Mouse (Mus musculus) forelimb bud, embryonic 11.5 days (tissue): ENCODE data around the gene Rnf207.
A peak's percentile ranks its signal among the peaks of the same experiment; 100 is the strongest.

Source experiments
- DNase-seq: peaks from one replicate; pipeline ENCODE4 v3.0.0-alpha.2; 2012; ENCODE audit warnings: low read depth, low spot score

Rnf207 gene

GRCm38 (mm10) chr4:152294188-152294929 is 24.4 kb downstream of the Rnf207 start:
- DNase-seq, result no peak

DNA sequence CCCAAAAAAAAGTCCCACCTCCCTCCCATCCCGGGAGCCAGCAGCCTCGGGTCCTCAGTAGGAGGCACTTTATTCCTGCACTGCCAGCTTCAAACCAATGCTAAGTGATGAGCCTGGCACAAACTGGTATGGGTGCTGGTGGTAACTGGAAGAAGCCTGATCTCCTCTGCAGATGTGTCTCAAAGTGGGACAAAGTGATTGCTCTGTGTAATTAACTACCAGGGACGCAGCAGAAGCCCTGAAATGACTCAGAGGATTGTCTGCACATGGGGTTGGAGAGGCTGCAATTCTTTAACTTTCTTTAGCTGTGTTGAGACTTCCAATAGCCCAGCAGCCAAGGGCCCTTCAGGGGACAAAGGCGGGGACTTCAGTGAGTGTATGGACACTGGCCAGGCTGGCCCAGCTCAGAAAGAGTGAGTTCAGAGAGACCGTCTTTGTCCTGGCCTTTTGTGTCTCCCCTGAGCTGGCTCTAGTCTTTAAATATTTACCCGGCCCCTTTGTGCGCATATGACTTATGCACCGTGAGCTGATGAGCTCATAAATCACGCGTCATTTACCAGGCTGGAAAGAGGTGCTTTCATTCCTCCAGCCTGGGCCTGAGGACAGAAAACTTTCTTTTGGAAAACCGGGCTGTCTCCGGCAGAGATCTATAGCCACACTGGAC is 26.6 kb downstream of the Rnf207 start:
- no peak for DNase-seq

DNA sequence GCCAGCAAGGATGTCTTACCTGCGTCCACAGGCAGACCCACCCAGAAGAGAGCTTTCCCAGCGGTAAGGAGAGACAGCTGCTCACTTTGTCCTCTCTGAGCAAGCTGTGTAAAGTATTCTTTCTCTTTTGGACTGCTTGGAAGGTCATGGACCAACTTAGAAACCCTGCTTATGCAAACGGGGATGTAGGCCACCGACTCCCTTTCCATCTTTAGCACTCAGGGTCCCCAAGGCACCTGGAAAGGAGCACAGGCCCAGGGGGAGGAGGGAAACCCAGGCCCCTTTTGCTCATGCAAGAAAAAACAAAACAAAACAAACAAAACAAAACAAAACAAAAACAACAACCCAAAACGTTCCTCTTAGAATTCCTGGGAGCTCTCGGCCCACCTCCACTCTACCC is 27.2 kb downstream of the Rnf207 start, which contains the start of gene Hes3:
Hes3 (minus strand) TSS at position 101 of the 400 bp plus-strand sequence.
- no peak for DNase-seq

DNA sequence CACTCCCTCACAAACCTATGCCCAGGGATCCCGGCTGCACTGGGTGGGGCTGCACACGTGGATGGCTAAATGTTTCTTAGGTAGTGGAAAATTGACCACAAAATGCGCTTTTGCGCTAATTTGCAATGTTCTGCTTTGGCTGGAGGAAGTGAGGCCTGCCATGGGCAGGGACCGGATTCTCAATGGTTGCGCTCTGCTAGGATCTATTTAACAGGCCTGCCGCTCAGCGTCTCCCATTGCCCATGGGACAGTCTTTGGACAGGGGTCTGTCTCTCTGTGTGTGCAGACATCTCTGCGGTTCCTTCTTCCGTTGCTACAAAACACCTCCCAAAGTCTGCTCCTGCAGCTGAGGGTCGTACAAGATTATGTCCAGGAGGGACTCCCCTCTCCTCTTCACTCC is 27.8 kb downstream of the Rnf207 start:
- DNase-seq, result no peak

DNA sequence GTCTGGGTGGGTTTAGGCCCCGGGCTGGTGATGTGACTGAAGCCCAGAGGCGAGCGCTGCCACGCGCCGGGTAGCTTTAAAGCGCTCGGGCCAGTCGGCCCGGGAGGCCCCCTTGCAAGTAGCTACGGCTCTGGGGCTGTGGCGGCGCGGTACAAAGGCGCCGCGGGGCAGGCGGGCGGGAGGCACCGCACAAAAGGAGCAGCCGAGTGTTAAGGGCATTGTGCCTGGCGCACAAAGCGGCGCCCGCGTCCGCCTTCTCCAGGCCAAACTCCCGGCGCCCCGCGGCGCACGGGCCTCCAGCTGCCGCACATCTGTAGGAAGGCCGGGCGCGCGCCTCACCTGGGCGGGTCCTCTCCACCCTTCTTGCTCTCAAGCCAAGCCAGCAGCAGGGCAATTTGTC is 28.4 kb downstream of the Rnf207 start:
- no peak for DNase-seq

GRCm38 (mm10) chr4:152288398-152288945 is 30.3 kb downstream of the Rnf207 start:
- no peak for DNase-seq

DNA sequence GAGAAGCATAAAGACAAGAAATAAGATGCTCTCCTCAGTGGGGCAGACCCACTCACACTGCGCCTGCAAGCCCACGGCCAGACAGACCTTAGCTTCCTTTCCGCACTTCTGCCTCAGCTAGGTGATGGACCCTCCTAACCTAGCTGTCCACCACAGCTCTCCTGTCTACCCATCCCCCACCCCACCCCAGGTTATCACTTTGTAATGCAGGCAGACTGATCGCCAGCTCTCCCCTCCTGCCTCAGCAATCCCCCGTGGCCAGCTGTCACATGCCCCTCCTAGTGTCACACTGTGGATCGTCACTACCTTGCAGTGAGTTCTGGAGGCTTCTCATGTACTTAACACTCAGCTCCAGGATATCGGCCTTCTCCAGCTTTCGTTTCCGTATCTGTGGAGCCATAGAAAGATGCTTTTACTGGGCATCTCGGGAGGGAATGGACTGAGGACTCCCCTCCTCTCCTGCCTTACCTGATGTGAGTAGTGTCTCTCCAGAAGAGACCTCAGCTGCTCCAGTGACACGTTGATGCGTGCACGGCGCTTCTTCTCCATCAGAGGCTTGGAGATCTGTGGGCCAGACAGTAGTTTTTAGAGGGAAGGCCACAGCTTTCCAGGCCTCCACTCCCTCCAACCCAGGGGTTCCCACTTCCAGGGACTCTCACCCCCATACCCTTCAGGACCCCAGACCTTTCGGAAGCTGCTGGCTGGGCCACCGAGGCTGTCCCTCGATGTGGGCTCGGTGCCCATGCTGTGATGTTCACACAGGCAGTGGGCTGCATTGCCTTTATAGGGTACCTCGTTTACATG is 31.3 kb downstream of the Rnf207 start:
- no peak for DNase-seq

DNA sequence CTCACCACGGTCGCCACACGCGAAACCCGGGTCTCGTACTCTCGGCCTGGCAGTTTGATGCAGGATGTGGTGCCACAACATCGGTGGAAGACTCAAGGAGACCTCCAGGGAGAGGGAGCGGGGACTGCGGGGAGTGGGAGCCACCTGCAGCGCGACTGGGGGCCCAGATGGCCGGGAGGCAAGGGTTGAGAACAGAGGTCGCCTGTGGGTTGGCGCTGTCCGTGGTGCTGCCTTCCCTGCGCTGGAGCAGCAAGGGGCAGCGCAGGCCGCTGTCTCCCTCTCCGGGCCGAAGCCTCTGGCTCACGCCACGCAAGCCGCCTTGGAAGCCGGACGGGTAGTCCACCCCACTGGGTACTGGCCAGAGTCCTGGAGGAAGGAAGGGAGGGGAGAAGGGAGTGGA is 31.9 kb downstream of the Rnf207 start:
- DNase-seq, result peak; percentile 69

- no peak for DNase-seq
These were observed 32.6 kb downstream of the Rnf207 start for GRCm38 (mm10) chr4:152286183-152286582.

- peak; percentile 49 for DNase-seq
These were observed 33.3 kb downstream of the Rnf207 start for GRCm38 (mm10) chr4:152285505-152285904.

DNA sequence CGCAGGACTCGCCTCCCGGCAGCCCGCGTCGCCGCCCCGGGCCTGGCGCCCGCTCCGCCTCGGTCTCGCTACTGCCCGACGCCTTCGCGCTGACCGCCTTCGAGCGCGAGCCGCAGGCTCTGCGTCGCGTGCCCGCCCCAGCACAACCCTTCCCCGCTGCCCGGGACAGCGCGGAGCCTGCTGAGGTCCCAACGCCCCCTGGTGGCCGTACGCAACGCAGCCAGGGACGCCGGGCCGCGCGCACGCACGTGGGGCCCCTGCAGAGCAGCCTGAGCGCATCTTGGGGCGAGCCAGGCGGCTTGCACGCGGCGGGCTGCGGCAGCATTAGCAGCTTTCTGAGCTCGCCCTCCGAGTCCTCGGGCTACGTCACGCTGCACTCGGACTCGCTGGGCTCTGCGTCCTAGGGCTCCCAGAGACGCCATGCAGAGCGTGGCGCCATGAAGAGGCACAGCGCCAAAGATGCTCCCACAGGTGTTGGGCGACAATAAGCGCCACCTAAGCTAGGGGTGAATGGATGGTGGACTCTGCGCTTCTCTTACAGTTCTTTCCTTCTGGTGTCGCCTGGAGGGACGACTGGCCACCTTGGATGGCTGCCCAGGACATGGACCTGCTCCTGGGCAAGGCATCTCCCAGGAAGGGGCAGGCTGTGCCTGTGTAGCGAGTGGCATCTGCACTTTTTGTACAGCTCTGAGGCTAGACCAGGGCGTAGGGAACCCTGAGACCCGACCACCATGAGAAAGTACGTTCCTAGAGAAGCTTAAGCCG is 35.4 kb downstream of the Rnf207 start:
- peak; percentile 79 for DNase-seq

GRCm38 (mm10) chr4:152282721-152283120 is 36.1 kb downstream of the Rnf207 start:
- no peak for DNase-seq

GRCm38 (mm10) chr4:152281601-152282000 is 37.2 kb downstream of the Rnf207 start:
- DNase-seq, result no peak

DNA sequence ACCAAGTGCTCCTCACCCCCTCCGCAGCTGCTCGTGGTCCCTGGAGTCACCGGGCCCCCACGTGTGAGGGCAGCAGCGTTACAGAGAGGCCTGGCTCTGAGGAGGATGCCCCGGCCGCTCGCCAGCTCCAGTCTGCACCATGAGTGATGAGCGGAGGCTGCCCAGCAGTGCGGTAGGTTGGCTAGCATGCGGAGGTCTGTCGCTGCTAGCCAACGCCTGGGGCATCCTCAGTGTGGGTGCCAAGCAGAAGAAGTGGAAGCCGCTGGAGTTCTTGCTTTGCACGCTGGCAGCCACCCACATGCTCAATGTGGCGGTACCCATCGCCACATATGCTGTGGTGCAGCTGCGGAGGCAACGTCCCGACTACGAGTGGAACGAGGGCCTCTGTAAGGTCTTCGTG is 39.8 kb downstream of the Rnf207 start:
- DNase-seq, result no peak

DNA sequence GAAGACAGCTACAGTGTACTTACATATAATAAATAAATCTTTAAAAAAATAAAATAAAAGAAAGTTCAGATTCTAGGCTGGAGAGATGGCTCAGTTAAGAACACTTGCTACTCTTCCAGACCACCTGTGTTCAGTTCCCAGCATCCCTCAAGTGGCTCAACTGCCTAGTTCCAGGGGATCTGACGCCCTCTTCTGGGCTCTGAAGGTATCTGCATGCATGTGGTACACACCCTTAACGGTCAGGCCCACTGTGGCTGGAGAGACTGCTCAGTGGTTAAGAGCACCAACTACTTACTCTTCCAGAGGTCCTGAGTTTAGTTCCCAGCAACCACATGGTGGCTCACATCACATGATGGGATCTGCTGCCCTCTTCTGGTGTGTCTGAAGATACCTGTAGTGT is 40.9 kb downstream of the Rnf207 start:
- DNase-seq, result no peak

- no peak for DNase-seq
These were observed 42.1 kb downstream of the Rnf207 start for GRCm38 (mm10) chr4:152276389-152277347.

GRCm38 (mm10) chr4:152274681-152275131 is 44.1 kb downstream of the Rnf207 start:
- DNase-seq, result peak; percentile 53

DNA sequence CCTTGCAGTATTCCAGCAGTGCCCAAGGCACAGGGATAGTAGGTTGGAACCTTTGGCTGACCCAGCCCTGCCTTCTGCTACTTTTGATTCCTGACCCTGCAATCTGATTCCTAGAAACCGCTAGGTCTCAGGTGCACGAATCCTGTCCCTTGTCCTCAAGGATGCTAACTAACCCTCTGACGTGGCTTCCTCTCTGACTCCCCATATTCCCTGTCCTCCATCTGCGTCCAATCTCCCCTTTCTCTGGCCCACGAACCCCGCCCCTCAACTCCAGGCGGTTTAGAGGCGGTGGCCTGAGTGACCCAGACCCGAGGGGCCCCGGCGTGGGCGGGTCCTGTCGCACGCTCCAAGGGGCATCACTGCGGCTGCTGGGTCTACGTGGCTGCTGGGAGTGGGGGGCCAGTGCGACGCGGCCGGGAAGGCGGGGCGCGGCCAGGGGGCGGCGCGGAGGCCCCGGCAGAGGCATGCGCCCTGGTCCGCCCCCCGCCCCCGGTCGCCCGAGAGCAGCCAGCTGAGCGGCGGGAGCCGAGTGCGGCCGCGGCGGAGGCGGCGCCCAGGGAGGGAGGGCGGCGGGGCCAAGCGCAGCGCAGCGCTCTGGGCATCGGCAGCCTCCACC is 45.1 kb downstream of the Rnf207 start, which contains the start of gene Gpr153:
Gpr153 (plus strand) TSS at position 612 of the 616 bp plus-strand sequence.
- DNase-seq, result peak; percentile 54

DNA sequence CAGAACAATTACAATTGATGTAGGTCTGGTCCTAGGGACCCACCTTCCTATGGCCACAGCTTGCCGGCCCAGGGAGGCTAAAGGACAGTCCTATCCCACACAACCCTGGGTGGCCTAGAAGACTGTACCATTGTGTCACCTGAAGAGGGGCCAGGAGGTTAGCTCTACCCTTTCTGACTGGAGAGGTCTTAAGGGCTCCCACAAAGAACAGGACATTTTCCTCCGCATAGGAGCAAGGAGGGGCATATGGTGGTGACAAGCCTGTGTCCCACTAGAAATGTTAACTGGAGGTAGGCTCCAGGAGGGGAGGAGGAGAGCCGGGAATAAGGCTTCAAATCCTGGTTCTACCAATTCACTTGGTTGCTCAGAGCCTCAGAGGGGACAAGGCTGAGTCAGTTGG is 45.6 kb downstream of the Rnf207 start:
- DNase-seq, result no peak
